Mouse (Mus musculus) activated CD4-positive, CD25-positive, alpha-beta regulatory T cell, adult 9 weeks (primary cell): Measurements from ENCODE around the gene Kiss1r. TPM values are rescaled to one million over a fixed set of nuclear protein-coding genes. Genes with fewer than 3 reads are reported as not detected.

ENCODE experiments used
- polyA plus RNA-seq: library from polyadenylated mRNA; unstranded; fragments of 100-300 nt; shearing (Covaris generic); gene quantifications from one replicate; pipeline ENCODE4 v1.2.1, GENCODE M21; 2017

Gene Kiss1r
- polyA plus RNA-seq: 0.28 TPM

DNA sequence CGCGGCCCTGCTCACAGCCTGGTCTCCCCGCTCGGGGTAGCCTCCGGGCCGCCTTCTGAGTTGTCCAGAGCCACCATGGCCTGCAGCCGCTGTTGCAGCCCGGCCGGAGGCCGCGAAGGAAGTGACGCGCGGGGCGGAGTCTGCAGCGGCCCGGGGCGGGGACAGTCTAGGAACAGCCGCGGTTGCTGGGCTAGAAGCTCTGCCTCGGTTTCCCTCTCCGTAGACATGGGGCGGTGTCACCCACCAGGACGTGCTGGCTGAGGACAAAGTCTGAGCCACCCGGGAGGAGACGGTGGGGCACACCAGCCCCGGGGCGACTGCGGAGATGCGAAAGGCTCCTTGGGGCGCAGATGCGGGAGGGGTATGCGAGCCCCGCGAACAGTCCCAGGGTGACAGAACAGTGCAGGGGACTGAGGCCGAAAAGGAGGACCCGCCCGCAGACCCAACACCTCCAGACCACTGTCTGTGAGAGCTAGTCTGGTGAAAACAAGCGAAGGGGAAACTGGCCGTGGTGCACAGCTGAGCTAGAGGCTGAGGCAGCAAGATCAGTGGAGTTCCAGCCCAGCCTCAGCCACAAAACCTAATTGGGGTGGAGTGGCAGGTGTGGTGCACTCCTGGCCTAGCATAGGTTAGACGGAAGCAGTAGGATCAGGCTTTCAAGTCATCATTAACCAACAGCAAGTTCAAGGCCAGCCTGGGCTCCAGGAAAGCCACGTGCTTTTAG is at the start of gene Kiss1r:
Gene Kiss1r (plus strand): TSS at position 164 of the 724 bp plus-strand sequence.

DNA sequence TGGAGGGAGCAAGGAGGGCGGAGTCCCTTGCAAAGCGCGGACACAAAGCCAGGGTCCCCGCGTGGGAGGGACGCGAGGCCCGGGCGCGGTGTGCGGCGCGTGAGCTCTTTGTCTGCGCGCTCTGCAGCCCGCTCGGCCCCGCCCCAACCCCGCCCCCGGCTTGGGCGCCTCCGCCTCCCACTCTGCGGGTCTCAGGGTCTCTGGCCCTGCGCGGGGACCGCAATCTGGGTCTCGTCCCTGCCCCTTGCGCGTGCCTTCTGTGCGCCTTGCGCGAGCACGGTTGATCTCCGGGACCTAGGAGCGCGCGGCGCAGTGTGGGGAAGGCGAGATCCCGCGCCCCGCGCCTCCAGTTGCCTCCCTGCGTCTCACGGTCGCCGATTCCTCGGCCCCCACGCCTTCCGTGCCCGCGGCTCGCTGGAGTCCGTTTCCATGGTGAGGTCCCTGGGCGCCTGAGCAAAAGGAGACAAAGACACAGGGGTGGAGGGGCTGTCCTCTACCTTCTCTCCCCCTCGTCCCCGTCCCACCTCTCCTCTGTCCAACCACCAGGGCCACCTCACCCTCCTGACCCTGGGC is 42.4 kb upstream of the Kiss1r start, which contains the start of the genes Prtn3 and Plppr3:
Gene Prtn3 (plus strand): TSS at position 187 of the 573 bp plus-strand sequence.
Gene Plppr3 (minus strand): TSS at position 345 of the 573 bp plus-strand sequence.

DNA sequence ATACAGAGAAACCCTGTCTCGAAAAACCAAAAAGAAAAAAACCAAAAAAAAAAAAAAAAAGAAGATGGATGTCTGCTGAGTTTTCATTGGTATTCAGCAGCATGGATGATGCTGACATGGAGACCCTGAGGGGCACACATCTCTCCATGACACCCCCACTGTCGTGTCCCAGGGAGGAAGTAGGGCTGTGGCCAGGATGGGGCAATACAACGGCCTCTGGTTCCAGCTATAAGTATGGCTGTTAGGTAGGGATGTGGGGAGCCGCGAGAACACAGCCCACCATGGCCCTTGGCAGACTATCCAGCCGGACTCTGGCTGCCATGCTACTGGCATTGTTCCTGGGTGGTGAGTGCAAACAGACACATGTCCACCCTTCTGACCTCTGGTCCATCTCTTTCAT is 30.7 kb upstream of the Kiss1r start, which contains the start of gene Elane:
Gene Elane (plus strand): TSS at position 194 of the 400 bp plus-strand sequence.

DNA sequence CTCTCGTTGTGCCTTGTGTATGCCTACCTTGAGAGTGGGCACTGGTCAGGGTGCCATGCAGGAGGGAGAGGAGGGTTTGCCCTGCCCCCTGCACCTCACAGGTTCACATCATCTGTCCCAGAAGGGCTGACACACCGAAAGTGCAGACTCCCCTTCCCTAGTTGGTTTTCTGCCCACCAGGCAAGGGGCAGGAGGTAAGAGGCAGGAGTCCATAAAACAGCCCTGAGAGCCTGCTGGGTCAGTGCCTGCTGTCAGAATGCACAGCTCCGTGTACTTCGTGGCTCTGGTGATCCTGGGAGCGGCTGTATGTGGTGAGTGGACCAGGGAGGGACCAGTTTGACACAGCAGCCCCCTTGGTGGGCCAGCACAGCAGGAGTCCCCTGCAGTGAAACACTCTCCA is 26.1 kb upstream of the Kiss1r start, which contains the start of gene Cfd:
Gene Cfd (plus strand): TSS at position 184 of the 400 bp plus-strand sequence.

DNA sequence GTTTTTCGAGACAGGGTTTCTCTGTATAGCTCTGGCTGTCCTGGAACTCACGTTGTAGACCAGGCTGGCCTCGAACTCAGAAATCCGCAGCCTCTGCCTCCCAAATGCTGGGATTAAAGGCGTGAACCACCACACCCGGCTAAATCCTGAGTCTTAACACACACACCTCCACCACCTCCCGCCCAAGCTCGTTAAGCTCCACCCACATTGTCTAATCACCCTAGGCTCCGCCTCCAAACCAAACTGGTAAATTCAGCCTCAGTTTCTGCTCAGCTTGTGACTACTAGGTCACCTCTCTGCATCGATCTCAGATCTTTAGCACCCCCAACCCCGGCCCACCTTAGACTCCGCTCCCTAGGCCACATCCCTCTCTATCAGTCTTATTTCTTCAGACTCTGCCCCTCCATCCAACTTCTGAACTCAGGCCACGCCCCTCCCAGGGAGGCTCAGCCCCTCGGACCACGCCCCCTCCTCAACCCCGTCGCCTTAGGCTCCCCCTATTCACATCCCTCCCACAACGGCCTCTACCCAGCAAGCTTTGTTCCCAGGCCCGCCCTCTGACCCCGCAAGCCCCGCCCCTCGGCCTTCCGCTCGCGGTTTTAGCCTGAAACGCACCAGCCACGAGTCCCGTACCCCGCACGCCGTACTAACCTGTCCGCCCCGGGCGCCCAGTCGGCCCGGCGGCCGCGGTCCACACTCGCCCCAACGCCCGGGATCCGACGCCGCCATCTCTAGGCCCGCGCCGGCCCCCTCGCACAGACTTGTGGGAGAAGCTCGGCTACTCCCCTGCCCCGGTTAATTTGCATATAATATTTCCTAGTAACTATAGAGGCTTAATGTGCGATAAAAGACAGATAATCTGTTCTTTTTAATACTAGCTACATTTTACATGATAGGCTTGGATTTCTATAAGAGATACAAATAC is 8.3 kb upstream of the Kiss1r start, which contains the start of gene Med16:
Gene Med16 (minus strand): TSS at position 757 of the 925 bp plus-strand sequence.

DNA sequence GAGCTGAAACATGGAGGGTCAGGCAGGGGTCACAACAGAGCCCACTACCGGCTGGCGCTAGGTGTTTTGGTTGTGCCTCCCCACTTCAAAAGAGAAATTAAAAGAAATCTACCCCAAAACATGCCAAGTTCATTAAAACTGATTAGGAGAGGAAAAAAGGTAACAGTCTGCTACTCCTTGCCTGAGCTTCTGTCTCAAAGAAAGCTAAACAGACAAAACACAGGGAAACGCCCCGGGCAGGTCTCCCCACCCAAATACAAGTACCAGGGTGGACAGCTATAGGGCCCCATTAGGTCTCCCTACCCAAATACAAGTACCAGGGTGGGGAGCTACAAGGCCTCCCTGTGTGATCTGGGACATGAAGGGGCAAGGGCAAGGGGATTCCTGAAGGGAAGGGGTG is 6.2 kb upstream of the Kiss1r start, which contains the start of gene Gm26602:
Gene Gm26602 (plus strand): TSS at position 301 of the 400 bp plus-strand sequence.

DNA sequence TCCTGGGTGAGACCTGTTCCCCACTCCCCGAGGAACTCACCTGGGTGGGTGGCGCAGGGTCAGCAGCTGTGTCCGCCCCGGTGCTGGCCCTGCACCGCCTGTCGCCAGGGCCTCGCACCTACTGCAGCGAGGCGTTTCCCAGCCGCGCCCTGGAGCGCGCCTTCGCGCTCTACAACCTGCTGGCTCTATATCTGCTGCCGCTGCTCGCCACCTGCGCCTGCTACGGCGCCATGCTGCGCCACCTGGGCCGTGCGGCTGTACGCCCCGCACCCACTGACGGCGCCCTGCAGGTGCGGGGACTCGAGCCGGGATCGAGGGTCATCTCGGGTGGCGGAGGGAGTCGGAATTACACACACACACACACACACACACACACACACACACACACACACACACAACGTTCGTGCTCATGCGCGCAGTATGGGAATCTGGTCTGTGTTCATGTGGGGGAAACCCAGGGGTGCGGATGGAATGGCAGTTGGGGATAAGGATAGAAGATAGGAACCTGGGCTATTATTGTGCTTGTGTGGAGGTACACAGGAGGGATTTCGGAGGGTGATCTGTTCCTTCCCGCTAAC is 4.3 kb downstream of the Kiss1r start, which contains the start of gene R3hdm4:
Gene R3hdm4 (minus strand): TSS at position 251 of the 578 bp plus-strand sequence.

DNA sequence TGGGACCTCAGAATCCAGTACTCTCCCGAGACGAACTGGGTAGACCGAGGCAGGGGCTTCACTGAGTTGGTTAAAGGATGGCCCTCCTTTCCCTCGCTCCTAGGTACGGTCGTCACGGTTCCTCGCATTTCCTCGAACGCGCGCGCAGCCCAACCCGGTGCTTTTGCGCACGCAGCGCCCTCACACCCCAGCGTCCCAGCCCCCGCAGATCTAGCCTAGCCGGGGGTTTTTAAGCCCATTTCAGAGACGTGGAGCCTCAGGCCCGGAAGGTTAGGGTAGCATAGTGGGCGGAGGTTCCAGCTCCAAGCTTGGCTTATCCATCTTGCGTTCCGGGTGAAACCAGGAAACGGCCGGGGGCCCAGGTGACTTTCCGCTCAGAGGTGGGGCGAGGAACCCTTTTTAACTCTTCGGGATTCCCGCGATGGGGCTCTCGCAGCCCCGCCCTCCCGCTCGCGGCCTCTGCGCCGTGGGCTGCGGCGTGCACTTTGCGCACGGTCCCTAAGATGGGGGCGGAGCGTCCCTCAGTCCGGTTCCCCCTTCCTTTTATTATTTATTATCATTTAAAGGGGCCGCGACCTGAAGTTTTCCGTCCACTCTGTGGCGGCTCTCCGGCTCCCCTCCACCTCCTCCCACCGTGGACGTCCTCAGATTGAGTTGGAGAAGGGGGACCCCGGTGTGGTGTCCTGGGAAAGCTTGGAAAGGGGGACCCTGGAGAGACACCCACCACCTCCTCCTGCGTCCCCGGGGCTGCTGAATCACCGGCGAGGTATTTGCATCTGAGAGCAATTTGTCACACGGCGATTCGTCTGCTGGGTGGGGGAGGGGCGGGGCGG is 9.9 kb downstream of the Kiss1r start, which contains the start of gene Arid3a:
Gene Arid3a (plus strand): TSS at position 553 of the 833 bp plus-strand sequence.

DNA sequence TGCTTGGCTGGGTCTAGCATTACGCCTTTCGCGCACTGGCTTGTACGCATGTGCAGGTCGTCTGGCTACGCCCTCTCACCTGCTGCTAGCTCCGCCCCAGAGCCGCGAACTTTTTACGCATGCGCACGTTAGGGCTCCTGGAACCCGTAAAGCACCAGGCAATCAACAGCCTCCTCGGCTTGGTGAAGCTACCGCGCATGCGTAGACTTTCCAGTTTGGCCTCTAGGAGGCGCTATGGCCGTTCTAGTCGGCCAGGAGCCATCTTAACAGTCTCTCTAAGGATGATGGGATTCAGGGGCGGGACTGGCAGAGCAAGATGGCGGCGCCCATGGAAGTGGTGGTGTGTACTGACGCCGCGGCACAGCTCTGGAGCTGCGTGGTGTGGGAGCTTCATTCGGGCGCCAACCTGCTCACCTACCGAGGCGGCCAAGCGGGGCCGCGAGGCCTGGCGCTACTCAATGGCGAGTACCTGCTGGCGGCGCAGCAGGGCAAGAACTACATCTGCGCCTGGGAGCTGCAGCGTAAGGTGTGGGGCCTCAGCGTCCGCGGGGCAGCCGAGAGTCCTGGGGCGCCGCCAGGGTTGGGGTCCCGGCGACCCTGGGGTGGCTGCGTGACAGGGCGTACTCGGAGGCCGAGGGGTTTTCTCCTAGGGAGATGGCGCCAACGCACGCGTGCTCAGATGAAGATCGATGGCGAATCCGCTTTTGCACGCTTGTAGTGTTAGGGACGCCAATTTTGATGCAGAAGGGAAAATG is 43.3 kb downstream of the Kiss1r start, which contains the start of gene Wdr18:
Gene Wdr18 (plus strand): TSS at position 306 of the 755 bp plus-strand sequence.

DNA sequence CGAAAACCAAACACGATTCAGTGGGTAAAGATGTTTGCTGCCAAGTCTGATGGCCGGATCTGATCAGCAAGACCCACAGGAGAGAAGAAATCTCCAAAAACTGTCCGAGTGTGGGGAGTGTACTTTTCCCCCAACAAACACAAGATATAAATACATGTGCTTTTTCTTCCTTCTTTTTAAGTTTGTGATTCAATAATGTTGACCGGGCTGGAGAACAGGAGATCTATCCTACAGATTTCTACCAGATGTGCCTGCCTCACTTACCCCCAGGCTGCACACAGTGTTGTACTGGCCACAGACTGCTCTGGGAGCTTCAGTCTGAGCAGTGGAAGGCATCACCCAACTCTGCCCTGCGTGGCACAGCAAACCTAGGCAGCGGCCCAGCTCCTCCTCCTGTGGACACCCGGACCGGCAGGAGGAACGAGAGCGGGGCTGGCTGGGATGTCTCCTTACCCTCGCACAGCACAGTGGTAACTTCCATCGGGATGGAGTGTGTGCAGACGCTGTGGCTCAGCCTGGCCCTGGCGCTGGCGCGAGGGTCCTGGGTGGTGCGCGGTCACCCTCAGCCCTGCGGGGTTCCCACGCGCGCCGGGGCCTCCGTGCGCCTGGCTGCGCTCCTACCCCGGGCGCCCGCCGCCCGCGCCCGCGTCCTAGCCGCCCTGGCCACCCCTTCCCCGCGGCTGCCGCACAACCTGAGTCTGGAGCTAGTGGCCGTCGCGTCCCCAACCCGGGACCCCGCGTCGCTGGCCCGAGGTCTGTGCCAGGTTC is 53.8 kb downstream of the Kiss1r start, which contains the start of gene Grin3b:
Gene Grin3b (plus strand): TSS at position 301 of the 768 bp plus-strand sequence.

Other genes starting within 250 kb of the Kiss1r start
- 46.7 TPM for gene Tpgs1, start 247.6 kb upstream of the Kiss1r start, polyA plus RNA-seq
- 14.7 TPM for gene Cdc34, start 234.8 kb upstream of the Kiss1r start, polyA plus RNA-seq
- gene Gzmm, start 228.0 kb upstream of the Kiss1r start, polyA plus RNA-seq: 0.71 TPM
- gene Bsg, start 212.5 kb upstream of the Kiss1r start, polyA plus RNA-seq: 281 TPM
- gene Hcn2, start 200.3 kb upstream of the Kiss1r start, polyA plus RNA-seq: not detected
- 46.0 TPM for gene Polrmt, start 170.4 kb upstream of the Kiss1r start, polyA plus RNA-seq
- gene Fgf22, start 161.9 kb upstream of the Kiss1r start, polyA plus RNA-seq: not detected
- gene Rnf126, start 150.0 kb upstream of the Kiss1r start, polyA plus RNA-seq: 5.1 TPM
- 0.68 TPM for gene Fstl3, start 139.7 kb upstream of the Kiss1r start, polyA plus RNA-seq
- gene Prss57, start 126.0 kb upstream of the Kiss1r start, polyA plus RNA-seq: not detected
- gene Palm, start 123.4 kb upstream of the Kiss1r start, polyA plus RNA-seq: 0.38 TPM
- not detected for gene Misp, start 96.0 kb upstream of the Kiss1r start, polyA plus RNA-seq
- gene Ptbp1, start 62.5 kb upstream of the Kiss1r start, polyA plus RNA-seq: 322 TPM
- gene Prtn3, start 42.5 kb upstream of the Kiss1r start, polyA plus RNA-seq: not detected
- 3.9 TPM for gene Plppr3, start 42.3 kb upstream of the Kiss1r start, polyA plus RNA-seq
- gene Elane, start 30.7 kb upstream of the Kiss1r start, polyA plus RNA-seq: not detected
- gene Cfd, start 26.1 kb upstream of the Kiss1r start, polyA plus RNA-seq: not detected
- gene Med16, start 8.0 kb upstream of the Kiss1r start, polyA plus RNA-seq: 20.7 TPM
- gene Gm26602, start 6.1 kb upstream of the Kiss1r start, polyA plus RNA-seq: 15.2 TPM
- gene R3hdm4, start 4.2 kb downstream of the Kiss1r start, polyA plus RNA-seq: 208 TPM
- 12.7 TPM for gene Arid3a, start 10.1 kb downstream of the Kiss1r start, polyA plus RNA-seq
- 78.4 TPM for gene Wdr18, start 43.2 kb downstream of the Kiss1r start, polyA plus RNA-seq
- not detected for gene Grin3b, start 53.7 kb downstream of the Kiss1r start, polyA plus RNA-seq
- 6.6 TPM for gene Tmem259, start 67.4 kb downstream of the Kiss1r start, polyA plus RNA-seq
- 1,121 TPM for gene Cnn2, start 71.6 kb downstream of the Kiss1r start, polyA plus RNA-seq
- 76.2 TPM for gene Abca7, start 79.5 kb downstream of the Kiss1r start, polyA plus RNA-seq
- gene Arhgap45, start 99.7 kb downstream of the Kiss1r start, polyA plus RNA-seq: 886 TPM
- gene Polr2e, start 122.8 kb downstream of the Kiss1r start, polyA plus RNA-seq: 193 TPM
- 519 TPM for gene Gpx4, start 130.2 kb downstream of the Kiss1r start, polyA plus RNA-seq
- gene Sbno2, start 188.6 kb downstream of the Kiss1r start, polyA plus RNA-seq: 66.2 TPM
- 13.7 TPM for gene Stk11, start 198.8 kb downstream of the Kiss1r start, polyA plus RNA-seq
- 476 TPM for gene Atp5d, start 221.7 kb downstream of the Kiss1r start, polyA plus RNA-seq
- 2.1 TPM for gene Cbarp, start 223.9 kb downstream of the Kiss1r start, polyA plus RNA-seq
- gene Midn, start 231.3 kb downstream of the Kiss1r start, polyA plus RNA-seq: 3.1 TPM
- 100 TPM for gene Cirbp, start 249.0 kb downstream of the Kiss1r start, polyA plus RNA-seq